Mouse (Mus musculus) c-Kit-negative CD71-positive TER-119-positive erythroid progenitor cells, embryonic 14.5 days (primary cell): ENCODE results near the gene Hlcs.

ENCODE experiments used
- DNase-seq: peaks from one replicate; pipeline ENCODE4 v3.0.0-alpha.2; 2013; ENCODE audit warnings: low read depth, low spot score

The Hlcs gene

GRCm38 (mm10) chr16:94205528-94206484 is 107.6 kb downstream of the Hlcs start:
- no peak for DNase-seq

DNA sequence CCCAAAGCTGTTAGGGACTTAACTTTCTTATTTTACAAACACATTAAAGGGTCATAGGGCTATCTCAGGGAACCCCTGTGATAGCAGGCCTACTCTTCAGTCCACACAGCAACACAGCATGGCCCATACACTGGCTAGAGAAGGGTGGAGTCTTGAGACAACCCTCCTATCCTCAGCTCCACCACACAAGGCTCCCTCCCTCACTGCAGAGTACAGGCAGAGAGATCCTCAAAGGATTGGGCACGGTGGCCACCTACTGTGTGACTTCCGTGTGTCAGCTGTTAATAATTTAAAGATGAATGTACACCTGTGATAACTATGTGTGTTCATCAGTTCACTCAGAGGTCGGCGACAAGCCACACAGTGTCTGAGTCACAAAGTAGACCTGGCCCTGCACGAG is 112.0 kb downstream of the Hlcs start:
- DNase-seq = no peak

- no peak for DNase-seq
Observed at GRCm38 (mm10) chr16:94195913-94196312, 117.5 kb downstream of the Hlcs start.

- DNase-seq = no peak
Observed at GRCm38 (mm10) chr16:94191379-94192315, 121.7 kb downstream of the Hlcs start.

GRCm38 (mm10) chr16:94190256-94190655 is 123.1 kb downstream of the Hlcs start:
- no peak for DNase-seq

- no peak for DNase-seq
Observed at GRCm38 (mm10) chr16:94186526-94186925, 126.8 kb downstream of the Hlcs start.

DNA sequence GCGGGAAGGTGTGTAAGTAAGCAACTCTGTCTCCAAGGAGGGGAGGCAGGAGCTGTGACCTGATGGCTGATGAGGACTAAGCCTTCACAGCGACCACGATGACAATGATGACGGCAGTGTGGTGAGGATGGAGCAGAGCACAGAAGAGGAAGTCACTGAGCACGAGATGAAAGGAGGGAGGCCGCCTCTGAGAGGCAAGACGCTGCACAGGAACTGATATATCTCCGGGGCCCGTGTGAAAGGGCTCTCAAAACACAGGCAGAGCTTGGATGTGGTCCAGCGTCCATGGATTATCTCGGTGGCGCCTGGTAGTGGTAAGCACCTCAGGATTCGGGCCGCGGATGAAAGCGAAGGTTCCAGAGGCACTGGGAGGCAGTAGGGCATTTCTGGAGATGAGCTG is 127.9 kb downstream of the Hlcs start:
- no peak for DNase-seq

DNA sequence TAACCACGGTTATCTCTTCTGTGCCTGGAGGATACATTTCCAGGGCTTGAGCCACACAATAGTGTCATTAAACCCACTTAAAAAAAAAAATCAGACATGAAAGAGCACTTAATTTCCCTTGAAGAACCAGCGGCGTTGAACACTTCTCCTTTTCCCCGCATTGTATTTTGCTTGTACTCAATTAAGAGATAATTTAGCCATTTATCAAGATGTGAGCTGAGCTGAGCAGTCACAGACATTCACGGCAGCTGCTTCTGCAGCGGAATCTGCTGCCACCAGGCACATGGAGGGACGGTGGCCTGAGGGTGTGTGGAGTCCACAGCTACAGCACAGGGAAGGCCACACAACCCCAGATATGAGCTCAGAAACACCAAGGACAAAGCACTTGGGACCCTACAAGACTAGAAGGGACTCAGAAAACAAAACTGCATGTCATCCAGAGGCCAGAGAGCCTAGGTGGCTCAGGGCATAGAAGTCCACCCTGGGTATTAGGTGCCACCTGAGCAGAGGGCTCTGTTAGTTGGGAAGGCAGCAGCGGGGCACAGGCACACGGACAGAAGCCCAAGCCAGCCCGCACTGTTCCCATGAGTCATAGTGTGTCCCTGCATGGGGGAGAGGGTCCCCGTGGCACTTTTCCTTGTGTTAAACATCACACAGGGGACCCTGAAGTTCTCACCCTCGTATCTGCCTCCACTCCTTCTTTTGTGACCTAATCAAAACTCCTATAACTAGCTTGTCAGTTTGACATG is 133.1 kb downstream of the Hlcs start:
- no peak for DNase-seq

- DNase-seq = no peak
Observed at GRCm38 (mm10) chr16:94179341-94180121, 133.8 kb downstream of the Hlcs start.

- DNase-seq = no peak
Observed at GRCm38 (mm10) chr16:94178441-94179220, 134.7 kb downstream of the Hlcs start.

DNA sequence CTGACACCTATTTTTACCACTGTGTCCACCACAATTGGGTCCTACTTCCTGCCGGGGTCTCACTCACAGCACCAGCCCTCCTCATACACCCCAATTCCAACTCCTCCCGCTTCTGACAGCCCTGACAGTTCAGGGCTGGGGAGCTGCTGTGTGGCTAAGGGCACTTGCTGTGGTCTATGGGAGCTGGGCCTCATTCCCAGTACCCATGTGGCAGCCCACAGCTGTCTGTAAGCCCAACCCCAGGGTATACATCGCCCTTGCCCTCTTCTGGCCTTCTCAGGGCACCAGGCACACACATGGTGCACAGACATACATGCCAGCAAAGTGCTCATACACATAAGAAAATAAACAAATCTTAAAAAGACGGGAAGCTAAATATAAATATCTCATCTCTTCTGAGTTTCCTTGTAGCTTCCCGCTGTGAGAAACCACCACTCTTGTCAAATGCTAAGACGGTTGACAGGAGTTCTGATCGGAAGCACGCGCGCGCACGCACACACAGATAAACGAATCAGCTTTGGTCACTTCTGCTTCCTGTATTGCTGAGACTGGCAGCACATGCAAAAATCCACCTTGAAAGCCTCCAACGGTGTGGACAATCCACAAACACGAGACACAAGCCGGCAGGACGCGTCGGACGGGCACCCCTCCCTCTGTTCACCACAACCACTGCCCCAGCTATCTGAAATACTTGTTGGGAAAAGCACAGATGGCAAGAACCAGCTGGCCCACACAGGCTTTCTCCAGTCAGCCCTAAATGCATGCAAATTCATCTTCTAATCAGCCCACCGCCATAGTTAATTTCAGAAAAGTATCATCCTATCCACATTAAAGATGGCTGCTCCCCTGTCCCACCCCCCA is 136.1 kb downstream of the Hlcs start:
- DNase-seq = no peak

DNA sequence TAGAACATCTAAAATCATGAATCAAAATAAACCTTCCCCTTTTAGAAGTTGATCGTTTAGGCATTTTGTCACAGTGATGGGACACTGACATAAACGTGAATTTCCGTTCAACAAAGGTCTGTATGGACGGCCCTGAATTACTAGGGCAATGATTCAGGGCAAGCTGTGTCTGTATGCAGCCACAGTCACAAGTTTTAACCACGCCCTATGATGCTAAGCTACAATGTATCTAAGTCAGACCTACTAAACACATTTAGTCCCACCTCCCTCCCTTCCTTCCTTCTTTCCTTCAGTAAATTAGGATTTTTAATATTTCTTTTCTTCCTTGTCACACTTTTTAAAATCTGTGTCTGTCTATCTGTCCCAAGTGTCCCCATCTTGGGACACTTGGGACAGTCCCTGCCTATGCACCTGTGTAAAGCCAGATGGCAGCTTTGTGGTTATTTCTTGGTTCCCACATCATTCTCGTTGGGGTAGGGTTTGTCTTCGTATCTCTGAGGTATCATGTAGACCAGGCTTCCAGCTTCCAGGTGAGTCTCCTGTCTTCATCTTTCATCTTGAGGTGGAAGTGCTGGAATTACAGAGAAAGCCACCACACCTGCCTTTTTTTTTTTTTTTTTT is 137.9 kb downstream of the Hlcs start:
- DNase-seq = no peak

DNA sequence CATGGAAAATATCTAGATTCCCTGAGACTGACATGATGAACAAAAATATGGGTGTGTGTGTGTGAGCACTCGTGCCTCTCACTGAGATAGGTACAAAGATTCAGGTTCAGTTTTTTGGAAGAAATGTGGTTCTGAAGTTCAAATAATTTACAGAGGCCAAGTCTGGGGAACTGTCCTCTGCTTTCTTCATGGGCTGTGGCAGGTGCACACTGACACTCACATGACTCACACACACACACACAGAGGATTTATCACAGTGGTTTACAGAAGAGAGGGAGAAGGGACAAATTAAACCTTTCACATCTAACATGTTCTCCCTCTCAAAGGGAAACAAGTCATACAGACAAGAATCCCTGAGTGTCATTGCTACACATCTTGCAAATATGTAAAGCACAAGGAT is 140.0 kb downstream of the Hlcs start:
- no peak for DNase-seq

GRCm38 (mm10) chr16:94170218-94170617 is 143.2 kb downstream of the Hlcs start:
- DNase-seq = no peak

DNA sequence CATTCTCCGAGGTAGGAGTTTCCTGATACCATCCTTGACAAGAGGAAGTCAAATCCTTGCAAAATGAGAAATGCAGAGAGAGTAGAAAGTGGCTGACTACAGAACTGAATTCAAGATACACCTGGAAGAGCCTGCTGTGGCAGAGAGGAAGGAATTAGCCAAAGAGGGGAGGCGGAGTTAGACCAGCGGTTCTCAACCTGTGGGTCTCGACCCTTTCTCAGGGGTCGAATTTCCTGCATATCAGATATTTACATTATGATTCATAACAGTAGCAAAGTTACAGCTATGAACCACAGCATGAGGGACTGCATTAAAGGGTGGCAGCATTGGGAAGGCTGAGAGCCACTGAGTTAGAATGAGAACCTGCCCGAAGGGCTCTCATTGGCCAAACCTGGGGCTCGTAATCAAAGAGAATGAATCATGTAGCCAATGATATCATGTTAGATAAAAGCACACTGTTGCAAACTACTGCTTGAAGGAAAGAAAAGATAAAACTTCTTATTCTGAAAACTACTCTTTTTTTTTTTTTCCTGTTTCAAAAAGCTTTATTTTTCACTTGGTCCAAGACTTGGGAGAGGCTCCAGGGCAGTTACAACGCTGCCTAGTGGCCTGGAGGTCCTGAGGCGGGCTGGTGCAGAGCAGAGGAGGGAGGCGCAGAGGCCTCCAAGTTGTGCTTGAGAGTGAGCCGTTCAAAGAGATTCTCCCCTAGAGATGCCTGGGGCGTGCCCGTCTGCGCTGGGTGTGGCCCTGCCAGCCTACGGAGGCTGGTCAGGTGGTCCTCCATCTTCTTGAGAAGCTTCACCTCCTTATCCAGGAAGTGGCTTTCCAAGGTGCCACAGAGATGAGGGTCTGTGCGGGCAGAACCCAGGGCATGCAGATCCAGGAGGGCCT is 144.5 kb downstream of the Hlcs start:
- DNase-seq = no peak

GRCm38 (mm10) chr16:94164978-94165377 is 148.4 kb downstream of the Hlcs start:
- DNase-seq = no peak

DNA sequence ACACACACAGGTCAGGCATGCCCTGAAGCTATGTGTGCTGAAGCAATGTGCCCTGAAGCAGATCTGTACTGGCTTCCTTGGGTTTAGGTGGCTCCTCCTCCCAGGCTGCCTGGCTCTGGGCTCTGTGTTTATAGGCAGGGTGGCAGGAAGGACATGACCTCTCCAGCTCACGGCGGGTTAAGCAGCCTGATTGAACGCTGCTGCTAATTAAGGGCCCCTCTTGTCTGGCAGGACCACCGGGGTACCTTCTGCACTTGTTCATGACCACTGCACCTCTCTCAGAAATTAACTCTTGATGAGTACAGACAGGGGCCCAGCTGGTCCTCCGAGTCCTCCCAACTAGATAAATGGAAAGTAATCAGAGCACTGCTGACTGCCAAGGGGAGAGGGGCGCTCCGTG is 149.1 kb downstream of the Hlcs start:
- DNase-seq = no peak

- DNase-seq = no peak
Observed at GRCm38 (mm10) chr16:94163051-94163450, 150.3 kb downstream of the Hlcs start.
